Mouse (Mus musculus): ENCODE data around the gene Arfgap3.

- TF ChIP-seq POLR2A (IDR thresholded peaks at IDR 0.05; ENCODE audit: extremely low read depth, insufficient read depth, low read length) (no peak), CTCF (IDR thresholded peaks at IDR 0.05; ENCODE audit: extremely low read depth, insufficient read depth, low read length) (no peak)
These were observed 99.3 kb downstream of the Arfgap3 start for GRCm38 (mm10) chr15:83250651-83251175.

All from cortical plate, adult 2 months (tissue).